Mouse (Mus musculus) limb, embryonic 11.5 days (tissue): ENCODE data around the gene Cd300lg. TPM values are rescaled to one million over a fixed set of nuclear protein-coding genes. Genes with fewer than 3 reads are reported as not detected.

Source experiments
- ATAC-seq: fragments of 200-750 bp; cut with Nextera tagmentation; 2 replicates; pipeline ENCODE4 v1.8.0; 2017; ENCODE audit warnings: low read depth; ENCODE audit not compliant: insufficient number of reproducible peaks, low FRiP score, low TSS enrichment
- DNase-seq: peaks from one replicate; pipeline ENCODE4 v3.0.0-alpha.2; 2015; ENCODE audit warnings: low spot score
- H3K27ac ChIP-seq: fragments of 300-500 bp; sonication (generic); replicated peaks from 2 replicates; pipeline ENCODE4 v1.5.1; 2014; ENCODE audit warnings: low read depth, mild to moderate bottlenecking, low read length
- H3K27me3 ChIP-seq: fragments of 300-500 bp; sonication (generic); 2 replicates; pipeline ENCODE4 v1.6.1; 2014; ENCODE audit warnings: mild to moderate bottlenecking, low read length, mixed read lengths; ENCODE audit not compliant: control insufficient read depth, insufficient read depth
- H3K36me3 ChIP-seq: fragments of 300-500 bp; sonication (generic); 2 replicates; pipeline ENCODE4 v1.6.1; 2014; ENCODE audit warnings: mild to moderate bottlenecking, low read length, moderate library complexity, mixed read lengths; ENCODE audit not compliant: control insufficient read depth, insufficient read depth
- H3K4me1 ChIP-seq: fragments of 300-500 bp; sonication (generic); 2 replicates; pipeline ENCODE4 v1.6.1; 2014; ENCODE audit warnings: low read length, mixed read lengths; ENCODE audit not compliant: control insufficient read depth, insufficient read depth
- H3K4me2 ChIP-seq: fragments of 300-500 bp; sonication (generic); 2 replicates; pipeline ENCODE4 v1.6.1; 2014; ENCODE audit warnings: low read depth, mild to moderate bottlenecking, moderate library complexity; ENCODE audit not compliant: severe bottlenecking
- H3K4me3 ChIP-seq: fragments of 300-500 bp; sonication (generic); 2 replicates; pipeline ENCODE4 v1.5.1; 2014; ENCODE audit warnings: low read depth, low read length
- H3K9ac ChIP-seq: fragments of 300-500 bp; sonication (generic); 2 replicates; pipeline ENCODE4 v1.6.1; 2014; ENCODE audit warnings: mild to moderate bottlenecking, low read length
- H3K9me3 ChIP-seq: fragments of 300-500 bp; sonication (generic); 2 replicates; pipeline ENCODE4 v1.6.1; 2016; ENCODE audit warnings: low read length; ENCODE audit not compliant: control insufficient read depth
- WGBS: fragments of 180-500 bp; shearing (Covaris S2); extraction: QIAGEN DNeasy Blood & Tissue Kit; methylation state at CpG from one replicate; pipeline ENCODE4 v1.1.7; 2014; 5-methylcytosine and 5-hydroxymethylcytosine counted together
- polyA plus RNA-seq: library from polyadenylated mRNA; unstranded; fragments of >200 nt; fragmentation: Nextera tagmentation; extraction: Ambion mirVana; gene quantifications from 2 replicates; pipeline ENCODE4 v1.2.1, GENCODE M21; 2014

The Cd300lg gene
- polyA plus RNA-seq, 1 experiment from 2014 or later: 0.35 TPM

DNA sequence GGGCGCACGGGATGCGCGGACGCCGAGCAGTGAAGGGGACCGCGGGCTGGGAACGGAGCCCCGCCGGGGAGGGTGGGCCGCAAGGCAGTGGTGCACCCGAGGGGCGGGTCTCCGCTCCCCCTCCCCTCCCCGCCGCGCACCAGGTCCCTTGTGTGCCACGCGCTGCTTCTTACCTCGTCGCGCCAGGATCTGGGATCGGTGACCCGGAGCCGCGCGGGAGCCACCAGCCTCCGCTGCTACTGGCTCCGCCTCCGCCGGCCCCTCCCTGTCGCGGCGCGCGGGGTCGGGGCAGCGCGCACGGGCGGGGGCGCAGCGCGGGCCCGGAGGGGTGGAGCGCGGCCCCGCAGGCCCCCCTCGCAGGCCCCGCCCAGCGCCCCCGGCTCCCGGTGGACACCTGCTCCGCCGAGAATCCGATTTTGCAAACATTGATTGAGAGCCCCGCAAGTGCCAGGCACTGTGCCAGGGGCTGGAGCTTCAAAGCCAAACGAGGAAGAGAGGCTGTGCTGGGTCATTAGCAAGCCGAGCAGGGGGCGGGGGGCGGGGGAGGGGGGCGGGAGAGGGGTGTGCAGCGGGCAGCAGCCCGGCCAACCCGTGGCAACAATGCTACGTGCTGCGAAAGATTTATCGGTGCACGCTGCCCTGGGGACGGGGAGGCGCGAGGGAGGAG, 14.5 kb upstream of the Cd300lg start:
- peak overlapping the region; percentile 80 for H3K9ac ChIP-seq
- DNase-seq (peak; percentile 88), ATAC-seq (peak; percentile 82)
- peak overlapping the region; percentile 36; the same call in 1 of the 2 replicates for H3K27ac ChIP-seq
- H3K4me2 ChIP-seq: peak overlapping the region; percentile 82
- H3K4me1 ChIP-seq: peaks cover 13% of the 10 kb centered on the region
- WGBS: under 1% methylated on average over 54 of the region's 73 CpGs
- peak overlapping the region; percentile 78 for H3K4me3 ChIP-seq
- H3K36me3 ChIP-seq: no peaks in the 10 kb centered on the region
- no peaks in the 10 kb centered on the region for H3K9me3 ChIP-seq
- H3K27me3 ChIP-seq: no peaks in the 10 kb centered on the region

DNA sequence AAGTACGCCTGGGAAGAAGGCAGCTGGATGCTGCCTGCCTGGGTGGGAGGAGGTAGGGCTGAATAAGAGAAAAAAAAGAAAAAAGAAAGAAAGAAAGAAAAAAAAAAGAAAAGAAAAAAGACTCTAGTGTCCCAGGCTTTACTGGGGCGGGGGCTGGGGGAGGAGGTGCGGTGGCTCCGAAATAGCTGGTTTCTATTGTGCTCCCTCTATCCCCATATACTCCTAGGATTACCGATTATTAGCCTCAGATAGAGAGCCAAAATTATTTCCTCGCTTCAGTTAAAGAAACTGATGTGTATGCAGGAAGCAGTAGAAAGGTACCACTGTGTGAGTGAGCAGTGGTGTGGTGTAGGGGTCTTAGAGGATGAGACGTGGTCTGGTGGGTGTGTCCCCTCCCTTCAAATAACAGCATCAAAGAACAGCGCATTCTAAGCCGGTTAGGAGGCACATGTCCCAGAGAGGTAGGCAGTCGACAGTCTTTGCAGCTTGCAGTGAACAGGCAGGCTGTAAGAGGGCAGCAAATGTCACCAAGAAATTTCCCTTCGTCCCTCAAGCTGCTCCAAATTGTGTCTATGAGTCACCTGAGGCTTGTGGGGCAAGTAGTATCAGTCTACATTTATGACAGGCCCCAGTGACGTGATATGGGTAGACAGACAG, 13.8 kb upstream of the Cd300lg start:
- Histone ChIP-seq H3K4me2 (peak overlapping the region; percentile 82), H3K27me3 (no peaks in the 10 kb centered on the region), H3K9me3 (no peaks in the 10 kb centered on the region), H3K4me1 (peaks cover 13% of the 10 kb centered on the region), H3K27ac (no peak overlapping the region), H3K36me3 (no peaks in the 10 kb centered on the region), H3K4me3 (peak overlapping the region; percentile 78), H3K9ac (no peak overlapping the region)
- 4% methylated on average over 12 of the region's 12 CpGs for WGBS
- ATAC-seq (peak; percentile 41; the same call in 1 of the 2 replicates), DNase-seq (no peak)

DNA sequence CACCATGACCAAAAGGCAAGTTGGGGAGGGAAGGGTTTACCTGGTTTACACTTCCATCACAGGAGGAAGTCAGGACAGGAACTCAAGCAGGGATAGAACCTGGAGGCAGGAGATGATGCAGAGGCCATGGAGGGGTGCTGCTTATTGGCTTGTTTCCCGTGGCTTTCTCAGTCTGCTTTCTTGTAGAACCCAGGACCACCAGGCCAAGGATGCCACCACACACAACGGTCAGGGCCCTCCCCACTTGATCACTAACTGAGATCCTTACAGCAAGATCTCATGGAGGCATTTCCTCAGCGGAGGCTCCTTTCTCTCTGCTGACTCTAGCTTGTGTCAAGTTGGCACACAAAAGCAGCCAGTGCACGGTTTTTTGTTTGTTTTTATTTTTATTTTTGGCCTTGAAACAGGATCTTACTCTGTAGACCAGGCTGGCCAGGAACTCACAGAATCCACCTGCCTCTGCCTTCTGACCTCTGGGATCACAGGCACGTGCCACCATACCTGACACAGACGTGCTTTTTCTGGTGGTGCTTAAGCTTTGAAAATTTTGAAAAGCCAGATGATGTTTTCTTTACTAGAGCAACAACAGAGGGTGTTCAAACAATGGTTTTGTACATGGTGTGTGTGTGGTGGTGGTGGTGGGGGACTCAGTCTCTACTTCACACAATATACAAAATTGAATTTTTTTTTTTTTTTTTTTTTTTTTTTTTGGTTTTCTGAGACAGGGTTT, 13.1 kb upstream of the Cd300lg start, which contains the start of gene Mpp3:
Gene Mpp3 (minus strand): TSS at position 375 of the 730 bp plus-strand sequence.
- WGBS: 75% methylated on average over 6 of the region's 6 CpGs
- Histone ChIP-seq H3K4me2 (peak within 1 kb of the TSS; percentile 82), H3K36me3 (no peaks in the 10 kb centered on the region), H3K4me3 (peak within 1 kb of the TSS; percentile 78; the same call in 1 of the 2 replicates), H3K9me3 (no peaks in the 10 kb centered on the region), H3K4me1 (peaks cover 13% of the 10 kb centered on the region), H3K27ac (no peak within 1 kb of the TSS), H3K9ac (no peak within 1 kb of the TSS), H3K27me3 (no peaks in the 10 kb centered on the region)
- ATAC-seq (no peak), DNase-seq (no peak)

DNA sequence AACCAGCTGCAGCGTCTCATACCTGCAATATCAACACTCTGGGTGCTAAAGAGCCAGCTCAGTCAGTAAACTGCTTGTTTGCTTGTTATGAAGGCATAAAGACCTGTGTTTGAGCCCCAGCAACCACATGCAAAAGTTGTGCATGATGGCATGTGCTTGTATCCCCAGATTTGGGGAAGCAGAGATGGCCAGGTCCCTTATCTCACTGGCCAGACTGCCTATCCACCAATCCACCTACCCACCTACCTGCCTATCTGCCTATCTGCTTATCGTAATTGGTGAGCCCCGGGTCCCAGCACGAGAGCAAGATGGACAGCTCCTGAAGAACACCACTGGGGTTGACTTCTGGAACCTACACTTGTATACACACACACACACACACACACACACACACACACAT, 12.0 kb upstream of the Cd300lg start:
- DNase-seq (no peak), ATAC-seq (no peak)
- Histone ChIP-seq H3K36me3 (no peaks in the 10 kb centered on the region), H3K4me1 (peaks cover 13% of the 10 kb centered on the region), H3K4me2 (no peak overlapping the region), H3K27ac (no peak overlapping the region), H3K27me3 (no peaks in the 10 kb centered on the region), H3K4me3 (no peak overlapping the region), H3K9ac (no peak overlapping the region), H3K9me3 (no peaks in the 10 kb centered on the region)
- WGBS: 85% methylated on average over 4 of the region's 4 CpGs

DNA sequence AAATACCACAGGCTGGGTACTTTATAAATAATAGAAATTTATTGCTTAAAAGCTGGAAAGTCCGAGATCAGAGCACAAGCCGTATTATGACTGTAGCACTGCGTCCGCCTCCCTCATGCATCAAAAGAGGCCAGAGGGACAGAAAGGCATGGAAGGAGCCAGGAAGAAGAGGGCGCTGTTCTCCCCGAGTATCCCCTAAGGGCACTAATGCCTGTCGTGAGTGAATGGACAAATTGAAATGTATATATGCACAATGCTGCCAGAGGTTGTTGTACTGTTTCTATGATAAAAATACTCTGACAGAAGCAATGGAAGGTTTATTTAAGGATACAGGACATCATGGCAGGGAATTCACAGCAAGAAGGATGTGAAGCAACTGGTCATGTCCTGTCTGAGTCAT, 11.3 kb upstream of the Cd300lg start:
- Histone ChIP-seq H3K4me2 (no peak overlapping the region), H3K27me3 (no peaks in the 10 kb centered on the region), H3K4me3 (no peak overlapping the region), H3K36me3 (no peaks in the 10 kb centered on the region), H3K9ac (no peak overlapping the region), H3K27ac (no peak overlapping the region), H3K4me1 (peaks cover 13% of the 10 kb centered on the region), H3K9me3 (no peaks in the 10 kb centered on the region)
- WGBS: 40% methylated on average over 7 of the region's 7 CpGs
- no peak for DNase-seq
- ATAC-seq: no peak

DNA sequence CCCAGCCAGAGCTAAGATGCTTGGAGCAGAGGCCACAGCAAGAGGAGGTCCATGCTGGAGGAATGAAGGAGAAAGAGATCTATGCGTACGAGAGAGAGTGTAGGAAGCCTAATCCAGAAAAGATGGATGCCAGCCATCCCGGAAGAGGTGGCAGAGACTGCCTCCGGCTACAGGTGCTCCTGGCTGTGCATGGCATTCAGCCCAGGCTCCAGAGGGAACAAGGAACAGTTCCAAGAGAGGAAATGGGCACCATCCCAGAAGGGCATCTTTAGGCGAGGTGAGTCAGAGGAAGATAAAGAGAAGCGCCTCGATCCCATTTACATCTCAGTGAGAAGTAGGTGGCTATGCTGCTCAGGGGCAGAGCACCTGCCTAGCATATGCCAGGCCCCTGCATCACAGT, 10.2 kb upstream of the Cd300lg start:
- Histone ChIP-seq H3K9me3 (no peaks in the 10 kb centered on the region), H3K4me3 (no peak overlapping the region), H3K36me3 (no peaks in the 10 kb centered on the region), H3K27me3 (no peaks in the 10 kb centered on the region), H3K4me2 (no peak overlapping the region), H3K4me1 (peaks cover 5% of the 10 kb centered on the region; the same call in 1 of the 2 replicates), H3K9ac (no peak overlapping the region), H3K27ac (no peak overlapping the region)
- ATAC-seq (no peak), DNase-seq (no peak)
- 77% methylated on average over 7 of the region's 7 CpGs for WGBS

DNA sequence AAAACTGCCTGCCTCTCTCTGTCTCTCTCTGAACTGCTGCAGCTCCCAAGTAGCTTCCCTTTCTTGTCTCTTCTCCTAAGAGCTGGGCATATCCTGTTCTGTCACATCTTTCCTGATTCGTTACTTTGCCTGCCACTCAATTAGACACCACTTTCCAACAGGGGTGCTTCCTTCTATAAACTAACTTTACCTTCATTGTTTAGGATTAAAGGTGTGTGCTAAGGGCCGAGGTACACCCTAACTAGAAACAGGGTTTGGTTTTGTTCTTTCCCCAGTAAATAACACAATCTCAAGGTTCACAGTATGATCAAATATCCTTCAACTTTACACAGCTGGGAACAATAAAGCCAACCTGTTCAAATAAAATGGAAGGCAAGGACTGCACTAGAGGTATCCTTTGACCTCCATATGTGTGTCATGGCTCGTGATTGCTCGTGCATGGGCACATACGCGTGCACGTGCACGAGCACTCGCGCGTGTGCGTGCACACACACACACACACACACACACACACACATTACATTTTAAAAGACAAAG, 8.2 kb upstream of the Cd300lg start:
- H3K4me1 ChIP-seq: no peaks in the 10 kb centered on the region
- 87% methylated on average over 12 of the region's 12 CpGs for WGBS

DNA sequence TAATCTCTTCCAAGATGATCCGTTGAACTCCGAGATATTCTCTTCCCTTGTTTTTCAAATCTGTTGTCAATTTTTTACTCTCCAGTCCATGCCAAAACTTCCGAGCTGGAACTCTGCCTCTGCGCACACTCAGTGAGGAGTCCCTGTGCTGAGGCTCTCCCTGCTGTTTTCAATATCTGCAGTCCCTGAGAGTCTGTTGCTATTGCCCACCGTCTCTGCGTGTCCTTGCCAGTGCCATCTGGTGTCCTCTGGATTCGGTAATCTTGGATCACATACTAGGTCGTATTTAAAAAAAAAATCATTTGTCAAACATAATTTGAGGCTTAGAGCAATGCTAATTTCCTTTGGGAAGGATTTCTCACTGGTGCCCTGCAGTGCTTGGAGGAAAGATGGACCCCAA, 6.4 kb upstream of the Cd300lg start:
- DNase-seq: no peak
- WGBS: 80% methylated on average over 8 of the region's 8 CpGs
- no peak overlapping the region for H3K9ac ChIP-seq

More for the DNA sequence above, 8.2 kb upstream of the Cd300lg start:
- no peak overlapping the region for H3K4me3 ChIP-seq
- no peaks in the 10 kb centered on the region for H3K9me3 ChIP-seq
- no peak for DNase-seq
- ATAC-seq: no peak
- no peak overlapping the region for H3K9ac ChIP-seq
- no peak overlapping the region for H3K27ac ChIP-seq
- H3K27me3 ChIP-seq: no peaks in the 10 kb centered on the region
- H3K36me3 ChIP-seq: no peaks in the 10 kb centered on the region
- H3K4me2 ChIP-seq: no peak overlapping the region

More for the DNA sequence above, 6.4 kb upstream of the Cd300lg start:
- Histone ChIP-seq H3K4me2 (no peak overlapping the region), H3K27me3 (no peaks in the 10 kb centered on the region), H3K27ac (no peak overlapping the region), H3K4me1 (no peaks in the 10 kb centered on the region), H3K36me3 (no peaks in the 10 kb centered on the region), H3K9me3 (no peaks in the 10 kb centered on the region), H3K4me3 (no peak overlapping the region)
- ATAC-seq: no peak
